Mouse (Mus musculus): ENCODE data around the gene Hist1h2bf. TPM values are rescaled to one million over a fixed set of nuclear protein-coding genes. Genes with fewer than 3 reads are reported as not detected.
A peak's percentile ranks its signal among the peaks of the same experiment; 100 is the strongest.

Gene Hist1h2bf
- polyA plus RNA-seq, 2 experiments: 3.4 to 15.9 TPM

DNA sequence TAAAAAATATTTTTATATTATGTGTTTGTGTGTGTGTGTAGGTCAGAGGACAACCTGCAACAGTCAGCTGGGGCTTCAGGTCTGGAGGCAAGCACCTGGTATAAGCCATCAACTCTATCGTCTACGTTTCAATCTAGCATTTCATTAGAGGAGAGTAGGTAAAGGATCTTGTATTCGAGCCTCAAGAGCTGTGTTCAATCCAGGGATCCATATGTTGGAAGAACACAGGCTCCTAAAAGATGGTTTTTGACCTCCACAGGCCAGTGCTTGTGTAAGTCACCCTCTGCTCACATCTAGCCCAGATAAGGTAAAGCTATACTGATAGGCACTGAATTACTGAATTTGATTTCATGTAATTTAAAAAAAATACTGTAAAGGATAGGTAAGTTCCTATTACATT is 17.1 kb downstream of the Hist1h2bf start:
- Histone ChIP-seq H3K27me3 (ENCODE audit: control insufficient read depth, insufficient read depth, low read length) (no peaks in the 10 kb centered on the region), H3K4me1 (replicated peaks; ENCODE audit: control insufficient read depth in 2 of 2, insufficient read depth in 2 of 2, low read length in 1 of 2) (peaks cover 20 to 24% of the 10 kb centered on the region in 2 experiments), H3K4me3 (ENCODE audit: insufficient read depth in 1 of 2, low read depth in 2 of 2, low read length in 2 of 2) (peak overlapping the region; percentile 54 to 63), H3K9ac (replicated peaks) (peak overlapping the region; percentile 92), H3K4me2 (ENCODE audit: low read depth) (peak overlapping the region; percentile 79), H3K36me3 (replicated peaks; ENCODE audit: control insufficient read depth, insufficient read depth, low read depth) (no peaks in the 10 kb centered on the region), H3K9me3 (ENCODE audit: control insufficient read depth, low read length) (no peaks in the 10 kb centered on the region), H3K27ac (peak overlapping the region; percentile 95)
- ATAC-seq (ENCODE audit: insufficient read depth) (no peak), DNase-seq (ENCODE audit: low read depth in 3 of 3, low spot score in 3 of 3) (no peak)
- 63% methylated on average over 3 of the region's 3 CpGs for WGBS (ENCODE audit: insufficient replicate concordance)
- TF ChIP-seq EP300 (IDR thresholded peaks at IDR 0.05; ENCODE audit: low read depth): no peak
- TF ChIP-seq CTCF (IDR thresholded peaks at IDR 0.05; ENCODE audit: low read depth): no peak

DNA sequence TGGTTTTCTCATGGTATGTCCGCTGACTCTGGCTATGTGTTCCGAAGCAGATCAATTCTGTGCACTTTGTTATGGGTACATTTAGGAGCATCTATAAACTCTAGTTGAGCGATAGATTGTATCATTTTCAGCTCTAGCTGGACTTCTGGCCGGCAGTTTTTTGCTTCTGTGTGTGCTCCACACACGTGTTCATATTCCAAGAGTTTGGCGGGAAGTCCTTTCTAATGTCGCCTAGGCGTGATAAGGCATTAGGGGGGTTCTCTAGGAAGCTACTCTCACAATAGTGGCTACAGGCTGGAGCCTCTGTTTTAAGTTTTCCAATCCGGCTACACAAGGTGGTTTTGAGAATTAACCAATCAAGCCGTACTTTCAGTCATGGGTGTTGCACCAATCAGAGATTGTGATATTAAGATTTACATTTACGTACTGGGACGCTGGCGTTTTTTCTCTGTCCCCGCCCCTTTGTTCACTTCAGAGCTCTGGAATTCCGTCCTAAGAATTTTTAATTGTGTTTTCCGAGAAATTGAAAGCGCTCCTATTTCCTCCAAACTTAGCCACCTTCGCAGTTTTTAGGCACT is 18.1 kb downstream of the Hist1h2bf start:
- H3K27ac ChIP-seq: peak overlapping the region; percentile 95
- peak overlapping the region; percentile 79 for H3K4me2 ChIP-seq (ENCODE audit: low read depth)
- H3K9ac ChIP-seq (replicated peaks): peak overlapping the region; percentile 92
- peaks cover 21 to 27% of the 10 kb centered on the region in 2 experiments for H3K4me1 ChIP-seq (replicated peaks; ENCODE audit: control insufficient read depth in 2 of 2, insufficient read depth in 2 of 2, low read length in 1 of 2)
- H3K4me3 ChIP-seq (ENCODE audit: insufficient read depth in 1 of 2, low read depth in 2 of 2, low read length in 2 of 2): peak overlapping the region; percentile 63 to 83
- no peaks in the 10 kb centered on the region for H3K36me3 ChIP-seq (replicated peaks; ENCODE audit: control insufficient read depth, insufficient read depth, low read depth)
- under 1% methylated on average over 18 of the region's 18 CpGs for WGBS (ENCODE audit: insufficient replicate concordance)
- H3K9me3 ChIP-seq (ENCODE audit: control insufficient read depth, low read length): no peaks in the 10 kb centered on the region
- TF ChIP-seq EP300 (IDR thresholded peaks at IDR 0.05; ENCODE audit: low read depth): no peak; the same call in 1 of the 2 replicates
- no peak for TF ChIP-seq CTCF (IDR thresholded peaks at IDR 0.05; ENCODE audit: low read depth)
- DNase-seq (ENCODE audit: low read depth in 3 of 3, low spot score in 3 of 3): peak; percentile 86 to 94 (median 88)
- no peaks in the 10 kb centered on the region for H3K27me3 ChIP-seq (ENCODE audit: control insufficient read depth, insufficient read depth, low read length)
- ATAC-seq (ENCODE audit: insufficient read depth): peak; percentile 51

DNA sequence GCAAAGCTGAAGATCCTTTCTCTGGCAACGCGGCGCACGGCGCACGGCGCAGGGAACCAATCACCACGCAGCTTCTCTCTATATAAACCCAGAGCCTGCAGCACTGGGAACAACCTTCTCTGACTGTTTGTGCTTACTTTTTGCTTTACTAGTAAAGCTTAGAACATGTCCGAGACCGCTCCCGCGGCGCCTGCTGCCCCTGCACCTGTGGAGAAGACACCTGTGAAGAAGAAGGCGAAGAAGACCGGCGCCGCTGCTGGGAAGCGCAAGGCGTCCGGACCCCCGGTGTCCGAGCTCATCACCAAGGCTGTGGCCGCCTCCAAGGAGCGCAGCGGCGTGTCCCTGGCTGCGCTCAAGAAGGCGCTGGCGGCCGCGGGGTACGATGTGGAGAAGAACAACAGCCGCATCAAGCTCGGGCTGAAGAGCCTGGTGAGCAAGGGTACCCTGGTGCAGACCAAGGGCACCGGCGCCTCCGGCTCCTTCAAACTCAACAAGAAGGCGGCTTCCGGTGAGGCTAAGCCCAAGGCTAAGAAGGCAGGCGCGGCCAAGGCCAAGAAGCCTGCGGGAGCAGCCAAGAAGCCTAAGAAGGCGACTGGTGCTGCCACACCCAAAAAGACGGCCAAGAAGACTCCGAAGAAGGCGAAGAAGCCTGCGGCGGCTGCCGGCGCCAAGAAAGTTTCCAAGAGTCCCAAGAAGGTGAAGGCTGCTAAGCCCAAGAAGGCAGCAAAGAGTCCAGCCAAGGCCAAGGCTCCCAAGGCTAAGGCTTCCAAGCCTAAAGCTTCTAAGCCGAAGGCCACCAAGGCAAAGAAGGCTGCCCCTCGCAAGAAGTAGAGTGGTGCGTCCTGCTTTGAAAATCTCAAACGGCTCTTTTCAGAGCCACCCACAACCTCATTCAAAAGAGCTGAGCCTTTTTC is 18.8 kb downstream of the Hist1h2bf start:
- Histone ChIP-seq H3K4me1 (replicated peaks; ENCODE audit: control insufficient read depth in 2 of 2, insufficient read depth in 2 of 2, low read length in 1 of 2) (peaks cover 16 to 28% of the 10 kb centered on the region in 2 experiments), H3K9ac (replicated peaks) (peak overlapping the region; percentile 92), H3K4me3 (ENCODE audit: insufficient read depth in 1 of 2, low read depth in 2 of 2, low read length in 2 of 2) (peak overlapping the region; percentile 63 to 83), H3K4me2 (ENCODE audit: low read depth) (peak overlapping the region; percentile 79), H3K9me3 (ENCODE audit: control insufficient read depth, low read length) (no peaks in the 10 kb centered on the region), H3K27ac (peak overlapping the region; percentile 95), H3K27me3 (ENCODE audit: control insufficient read depth, insufficient read depth, low read length) (no peaks in the 10 kb centered on the region), H3K36me3 (replicated peaks; ENCODE audit: control insufficient read depth, insufficient read depth, low read depth) (no peaks in the 10 kb centered on the region)
- under 1% methylated on average over 54 of the region's 54 CpGs for WGBS (ENCODE audit: insufficient replicate concordance)
- DNase-seq (ENCODE audit: low read depth in 3 of 3, low spot score in 3 of 3) (peak; percentile 86 to 91 (median 87)), ATAC-seq (ENCODE audit: insufficient read depth) (peak; percentile 72)
- TF ChIP-seq EP300 (IDR thresholded peaks at IDR 0.05; ENCODE audit: low read depth): peak; percentile 79
- TF ChIP-seq CTCF (IDR thresholded peaks at IDR 0.05; ENCODE audit: low read depth): no peak

DNA sequence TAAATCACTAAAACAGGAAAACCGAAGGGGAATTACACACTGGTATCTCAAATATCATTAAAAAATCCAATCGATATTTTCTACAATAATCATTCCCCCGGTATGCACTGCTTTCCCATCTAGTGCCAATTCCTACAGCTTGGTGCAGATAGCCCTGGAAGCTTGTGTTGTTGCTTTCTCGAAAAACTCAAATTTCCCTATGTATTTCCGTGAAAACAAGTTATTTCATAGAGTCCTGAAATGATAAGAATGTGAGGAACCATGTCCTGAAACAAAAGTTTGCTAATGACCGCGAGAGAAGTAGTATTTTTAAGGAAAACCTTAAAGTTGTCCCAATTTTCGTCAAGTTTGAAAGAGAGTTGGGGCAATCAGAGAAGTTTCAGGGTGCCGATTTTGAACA is 19.6 kb downstream of the Hist1h2bf start:
- TF ChIP-seq EP300 (IDR thresholded peaks at IDR 0.05; ENCODE audit: low read depth) (no peak), CTCF (IDR thresholded peaks at IDR 0.05; ENCODE audit: low read depth) (no peak)
- WGBS (ENCODE audit: insufficient replicate concordance): 13% methylated on average over 9 of the region's 9 CpGs
- Histone ChIP-seq H3K9ac (replicated peaks) (peak overlapping the region; percentile 92), H3K4me1 (replicated peaks; ENCODE audit: control insufficient read depth in 2 of 2, insufficient read depth in 2 of 2, low read length in 1 of 2) (peaks cover 19 to 28% of the 10 kb centered on the region in 2 experiments), H3K4me2 (ENCODE audit: low read depth) (peak overlapping the region; percentile 79), H3K27me3 (ENCODE audit: control insufficient read depth, insufficient read depth, low read length) (no peaks in the 10 kb centered on the region), H3K9me3 (ENCODE audit: control insufficient read depth, low read length) (no peaks in the 10 kb centered on the region), H3K36me3 (replicated peaks; ENCODE audit: control insufficient read depth, insufficient read depth, low read depth) (no peaks in the 10 kb centered on the region), H3K27ac (peak overlapping the region; percentile 95), H3K4me3 (ENCODE audit: insufficient read depth in 1 of 2, low read depth in 2 of 2, low read length in 2 of 2) (peak overlapping the region in 1 of 2 experiments; percentile 63; a peak in 2 of 4 replicates)
- ATAC-seq (ENCODE audit: insufficient read depth) (no peak), DNase-seq (ENCODE audit: low read depth in 3 of 3, low spot score in 3 of 3) (no peak)

DNA sequence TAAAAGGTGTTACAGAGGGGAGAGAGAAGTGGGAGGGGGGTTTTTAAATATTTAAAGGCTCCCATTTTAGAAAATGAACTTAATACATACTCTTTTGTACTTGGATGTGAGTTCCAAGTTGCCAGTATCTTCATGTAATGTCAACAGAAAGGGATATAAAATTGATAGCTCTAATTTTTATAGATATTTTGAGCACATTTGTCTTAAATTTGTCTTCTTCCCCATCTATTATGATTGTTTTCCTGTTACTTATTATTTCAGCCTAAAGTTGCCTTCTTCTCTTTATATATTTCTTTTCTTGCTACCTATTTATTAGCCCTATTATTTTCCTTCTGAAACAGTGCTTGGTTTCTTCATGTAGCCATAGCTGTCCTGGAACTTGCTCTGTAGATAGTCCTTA is 21.0 kb downstream of the Hist1h2bf start, which contains the start of gene Hist1h1d:
TSS of gene Hist1h1d (plus strand) at position 301 of the 400 bp plus-strand sequence.
- Histone ChIP-seq H3K4me2 (ENCODE audit: low read depth) (peak within 1 kb of the TSS; percentile 79), H3K9me3 (ENCODE audit: control insufficient read depth, low read length) (no peaks in the 10 kb centered on the region), H3K27me3 (ENCODE audit: control insufficient read depth, insufficient read depth, low read length) (no peaks in the 10 kb centered on the region), H3K36me3 (replicated peaks; ENCODE audit: control insufficient read depth, insufficient read depth, low read depth) (no peaks in the 10 kb centered on the region), H3K4me1 (replicated peaks; ENCODE audit: control insufficient read depth in 2 of 2, insufficient read depth in 2 of 2, low read length in 1 of 2) (peaks cover 20 to 31% of the 10 kb centered on the region in 2 experiments), H3K9ac (replicated peaks) (peak within 1 kb of the TSS; percentile 92), H3K4me3 (ENCODE audit: insufficient read depth in 1 of 2, low read depth in 2 of 2, low read length in 2 of 2) (no peak within 1 kb of the TSS), H3K27ac (peak within 1 kb of the TSS; percentile 98)
- no peak for TF ChIP-seq CTCF (IDR thresholded peaks at IDR 0.05; ENCODE audit: low read depth)
- no peak for TF ChIP-seq EP300 (IDR thresholded peaks at IDR 0.05; ENCODE audit: low read depth)
- ATAC-seq (ENCODE audit: insufficient read depth): no peak
- DNase-seq (ENCODE audit: low read depth in 3 of 3, low spot score in 3 of 3): no peak

All from liver, embryonic 14.5 days (tissue).